Mouse (Mus musculus): Measurements from ENCODE around the gene Celf3. TPM values are rescaled to one million over a fixed set of nuclear protein-coding genes. Genes with fewer than 3 reads are reported as not detected.

Celf3 gene
- polyA plus RNA-seq, 1 experiment from 2014 or later: 0.38 TPM

- no peaks in the 10 kb centered on the region for H3K36me3 ChIP-seq
- no peaks in the 10 kb centered on the region for H3K4me1 ChIP-seq (replicated peaks)
- DNase-seq: no peak
- H3K9me3 ChIP-seq (replicated peaks): no peaks in the 10 kb centered on the region
- H3K4me2 ChIP-seq: no peak overlapping the region
- 70% methylated on average over 11 of the region's 11 CpGs for WGBS (ENCODE audit: insufficient replicate concordance)
- H3K9ac ChIP-seq: no peak overlapping the region
- H3K27ac ChIP-seq: no peak overlapping the region
- no peak overlapping the region for H3K4me3 ChIP-seq (replicated peaks)
- no peak for ATAC-seq (ENCODE audit: low read depth)
- H3K27me3 ChIP-seq: no peaks in the 10 kb centered on the region; the same call in 1 of the 2 replicates
These were observed 14.0 kb upstream of the Celf3 start for GRCm38 (mm10) chr3:94463926-94464578.

- ATAC-seq (ENCODE audit: low read depth) (no peak), DNase-seq (no peak)
- Histone ChIP-seq H3K4me3 (replicated peaks) (no peak overlapping the region), H3K4me2 (no peak overlapping the region), H3K4me1 (replicated peaks) (no peaks in the 10 kb centered on the region), H3K36me3 (no peaks in the 10 kb centered on the region), H3K9ac (no peak overlapping the region), H3K27ac (no peak overlapping the region), H3K27me3 (no peaks in the 10 kb centered on the region; the same call in 1 of the 2 replicates), H3K9me3 (replicated peaks) (no peaks in the 10 kb centered on the region)
- 61% methylated on average over 13 of the region's 13 CpGs for WGBS (ENCODE audit: insufficient replicate concordance)
These were observed 12.3 kb upstream of the Celf3 start for GRCm38 (mm10) chr3:94465632-94466430.

GRCm38 (mm10) chr3:94468931-94469330 is 9.2 kb upstream of the Celf3 start:
- Histone ChIP-seq H3K4me1 (replicated peaks) (peaks cover 6% of the 10 kb centered on the region; the same call in 1 of the 2 replicates), H3K9me3 (replicated peaks) (no peaks in the 10 kb centered on the region), H3K4me2 (no peak overlapping the region), H3K36me3 (no peaks in the 10 kb centered on the region), H3K27me3 (peaks cover 7% of the 10 kb centered on the region), H3K9ac (no peak overlapping the region), H3K4me3 (replicated peaks) (no peak overlapping the region), H3K27ac (no peak overlapping the region)
- no peak for DNase-seq
- 35% methylated on average over 3 of the region's 3 CpGs for WGBS (ENCODE audit: insufficient replicate concordance)
- ATAC-seq (ENCODE audit: low read depth): no peak

- Histone ChIP-seq H3K4me1 (replicated peaks) (peaks cover 11% of the 10 kb centered on the region), H3K27me3 (peaks cover 14% of the 10 kb centered on the region), H3K36me3 (no peaks in the 10 kb centered on the region), H3K4me2 (no peak overlapping the region), H3K4me3 (replicated peaks) (no peak overlapping the region), H3K9me3 (replicated peaks) (no peaks in the 10 kb centered on the region), H3K9ac (no peak overlapping the region), H3K27ac (no peak overlapping the region)
- ATAC-seq (ENCODE audit: low read depth) (0 out of 2 replicates have a peak, but pooled peaks have one; percentile 45), DNase-seq (no peak)
- WGBS (ENCODE audit: insufficient replicate concordance): 14% methylated on average over 28 of the region's 28 CpGs
These were observed 5.5 kb upstream of the Celf3 start for GRCm38 (mm10) chr3:94472447-94473114.

- WGBS (ENCODE audit: insufficient replicate concordance): 54% methylated on average over 10 of the region's 10 CpGs
These were observed 5.0 kb upstream of the Celf3 start for GRCm38 (mm10) chr3:94473115-94473505.

GRCm38 (mm10) chr3:94473567-94474232 is 4.4 kb upstream of the Celf3 start:
- Histone ChIP-seq H3K4me3 (replicated peaks) (no peak overlapping the region), H3K27ac (no peak overlapping the region), H3K9ac (no peak overlapping the region), H3K4me2 (no peak overlapping the region), H3K4me1 (replicated peaks) (peaks cover 22% of the 10 kb centered on the region), H3K27me3 (peaks cover 20% of the 10 kb centered on the region), H3K36me3 (no peaks in the 10 kb centered on the region), H3K9me3 (replicated peaks) (no peaks in the 10 kb centered on the region)
- no peak for DNase-seq
- no peak for ATAC-seq (ENCODE audit: low read depth)
- WGBS (ENCODE audit: insufficient replicate concordance): 33% methylated on average over 5 of the region's 5 CpGs

More at GRCm38 (mm10) chr3:94473115-94473505, 5.0 kb upstream of the Celf3 start:
- Histone ChIP-seq H3K9me3 (replicated peaks) (no peaks in the 10 kb centered on the region), H3K4me3 (replicated peaks) (no peak overlapping the region), H3K27ac (no peak overlapping the region), H3K4me2 (no peak overlapping the region), H3K36me3 (no peaks in the 10 kb centered on the region), H3K27me3 (peaks cover 14% of the 10 kb centered on the region), H3K4me1 (replicated peaks) (peaks cover 16% of the 10 kb centered on the region), H3K9ac (no peak overlapping the region)
- no peak for ATAC-seq (ENCODE audit: low read depth)
- no peak for DNase-seq

- H3K4me1 ChIP-seq (replicated peaks): peaks cover 22% of the 10 kb centered on the region
- H3K27me3 ChIP-seq: peaks cover 47% of the 10 kb centered on the region
- no peak overlapping the region for H3K27ac ChIP-seq
- WGBS (ENCODE audit: insufficient replicate concordance): 43% methylated on average over 8 of the region's 8 CpGs
- no peak for ATAC-seq (ENCODE audit: low read depth)
- H3K4me2 ChIP-seq: no peak overlapping the region
- no peak for DNase-seq
- no peak overlapping the region for H3K4me3 ChIP-seq (replicated peaks)
- H3K9ac ChIP-seq: no peak overlapping the region
- H3K9me3 ChIP-seq (replicated peaks): no peaks in the 10 kb centered on the region
- no peaks in the 10 kb centered on the region for H3K36me3 ChIP-seq
These were observed 1.6 kb upstream of the Celf3 start for GRCm38 (mm10) chr3:94476301-94477035.

- DNase-seq (no peak), ATAC-seq (ENCODE audit: low read depth) (no peak)
- 57% methylated on average over 4 of the region's 4 CpGs for WGBS (ENCODE audit: insufficient replicate concordance)
- H3K9me3 ChIP-seq (replicated peaks): no peaks in the 10 kb centered on the region
- no peak overlapping the region for H3K4me3 ChIP-seq (replicated peaks)
- no peak overlapping the region for H3K9ac ChIP-seq
- H3K4me1 ChIP-seq (replicated peaks): peaks cover 22% of the 10 kb centered on the region
- H3K4me2 ChIP-seq: no peak overlapping the region
- no peaks in the 10 kb centered on the region for H3K36me3 ChIP-seq
- no peak overlapping the region for H3K27ac ChIP-seq
- H3K27me3 ChIP-seq: peaks cover 47% of the 10 kb centered on the region
These were observed 651 bp upstream of the Celf3 start for GRCm38 (mm10) chr3:94477444-94477843.

- Histone ChIP-seq H3K9ac (no peak overlapping the region), H3K27ac (no peak overlapping the region), H3K27me3 (peaks cover 42% of the 10 kb centered on the region), H3K4me1 (replicated peaks) (peaks cover 19% of the 10 kb centered on the region), H3K36me3 (no peaks in the 10 kb centered on the region), H3K9me3 (replicated peaks) (no peaks in the 10 kb centered on the region), H3K4me3 (replicated peaks) (no peak overlapping the region), H3K4me2 (peak overlapping the region; percentile 26; the same call in 1 of the 2 replicates)
- ATAC-seq (ENCODE audit: low read depth) (no peak), DNase-seq (no peak)
- 20% methylated on average over 9 of the region's 9 CpGs for WGBS (ENCODE audit: insufficient replicate concordance)
These were observed 585 bp downstream of the Celf3 start for GRCm38 (mm10) chr3:94478591-94479169.

GRCm38 (mm10) chr3:94479564-94479963 is 1.5 kb downstream of the Celf3 start:
- no peak for DNase-seq
- no peak overlapping the region for H3K4me2 ChIP-seq
- H3K4me1 ChIP-seq (replicated peaks): peaks cover 15% of the 10 kb centered on the region

More at GRCm38 (mm10) chr3:94479564-94479963, 1.5 kb downstream of the Celf3 start:
- no peaks in the 10 kb centered on the region for H3K9me3 ChIP-seq (replicated peaks)
- H3K36me3 ChIP-seq: no peaks in the 10 kb centered on the region
- ATAC-seq (ENCODE audit: low read depth): no peak
- no peak overlapping the region for H3K4me3 ChIP-seq (replicated peaks)
- 5% methylated on average over 11 of the region's 11 CpGs for WGBS (ENCODE audit: insufficient replicate concordance)
- peaks cover 42% of the 10 kb centered on the region for H3K27me3 ChIP-seq
- no peak overlapping the region for H3K27ac ChIP-seq
- H3K9ac ChIP-seq: no peak overlapping the region

Measured in liver, embryonic 13.5 days (tissue).